Mouse (Mus musculus) cerebellum, postnatal 4 days (tissue): ENCODE data around the gene Plin4.

Source experiments
- DNase-seq, 2 experiments: peaks; one replicate each; pipeline ENCODE4 v3.0.0; 2022; ENCODE audit warnings: low spot score in 2 of 2, mixed read lengths in 1 of 2

The Plin4 gene

GRCm38 (mm10) chr17:56057381-56058120 lies 52.1 kb downstream of the Plin4 start:
- DNase-seq = no peak

GRCm38 (mm10) chr17:56055945-56056678 lies 53.5 kb downstream of the Plin4 start:
- DNase-seq = no peak

GRCm38 (mm10) chr17:56054938-56055337 lies 54.7 kb downstream of the Plin4 start:
- no peak for DNase-seq

GRCm38 (mm10) chr17:56051369-56051768 lies 58.2 kb downstream of the Plin4 start:
- no peak for DNase-seq
